Mouse (Mus musculus) cerebellum, postnatal 14 days (tissue): ENCODE measurements at regions not wholly inside any gene's neighbourhood (a gene's known extent, or its start where the extent isn't known, plus 50 kb on each side); places are given as distances from the start of the nearest gene placed in this dataset.

Experiments used
- DNase-seq, 2 experiments: peaks; one replicate each; pipeline ENCODE4 v3.0.0; 2021; ENCODE audit warnings: mixed read lengths in 2 of 2

- DNase-seq, result no peak
These were observed 64.3 kb upstream of the Tnfsf11 start for GRCm38 (mm10) chr14:78372102-78372501.

- DNase-seq, result no peak
These were observed 61.0 kb upstream of the Tnfsf11 start for GRCm38 (mm10) chr14:78368881-78369280.

- DNase-seq, result no peak
These were observed 57.0 kb upstream of the Tnfsf11 start for GRCm38 (mm10) chr14:78364822-78365221.

- DNase-seq, result no peak
These were observed 55.3 kb upstream of the Tnfsf11 start for GRCm38 (mm10) chr14:78363123-78363522.
